10 mouse cellular contexts compared by ENCODE assay signal in genomic region chr11:118971470-118972034, GRCm38 (mm10). TPM values are rescaled to one million over a fixed set of nuclear protein-coding genes. Genes with fewer than 3 reads are reported as not detected.
DNase-seq lines count a peak whose midpoint lies in the region; ATAC-seq and TF ChIP-seq lines count a peak whose summit lies in the region.
"Had no signal": no experiment of that assay in that cellular context is flagged by ENCODE, and none has a peak within 500 bp of the region (broad histone marks: within the 10 kb centered on the region; RNA-seq: fewer than 3 reads in every experiment).

No protein-coding gene starts in this region.

- H3K4me2 ChIP-seq in kidney, embryonic 15.5 days, result no peak overlapping the region
- H3K4me2 ChIP-seq in liver, postnatal 0 days (ENCODE audit: low read depth, low read length), result no peak overlapping the region
- H3K4me2 ChIP-seq: liver, embryonic 15.5 days had no signal

- H3K27ac ChIP-seq in kidney, embryonic 15.5 days, result no peak overlapping the region
- H3K27ac ChIP-seq in liver, postnatal 0 days (ENCODE audit: low read depth), result no peak overlapping the region
- H3K27ac ChIP-seq: liver, embryonic 15.5 days had no signal

- peaks cover 6% of the 10 kb centered on the region; the same call in 1 of the 2 replicates for H3K4me1 ChIP-seq in kidney, embryonic 15.5 days
- 0 out of 2 replicates have a peak, but pooled peaks cover 4% of the 10 kb centered on the region for H3K4me1 ChIP-seq in liver, postnatal 0 days (ENCODE audit: insufficient read depth)
- H3K4me1 ChIP-seq: liver, embryonic 15.5 days had no signal

- peaks cover 43% of the 10 kb centered on the region for H3K27me3 ChIP-seq in kidney, embryonic 15.5 days
- 0 out of 2 replicates have a peak, but pooled peaks cover 4% of the 10 kb centered on the region for H3K27me3 ChIP-seq in liver, postnatal 0 days (ENCODE audit: insufficient read depth, low read length)

- peak; percentile 83 for TF ChIP-seq CTCF in liver, postnatal 0 days (IDR thresholded peaks at IDR 0.05; ENCODE audit: low read depth)

- H3K4me3 ChIP-seq in kidney, embryonic 15.5 days (replicated peaks), result no peak overlapping the region
- H3K4me3 ChIP-seq in liver, postnatal 0 days (ENCODE audit: low read depth, low read length), result no peak overlapping the region
- H3K4me3 ChIP-seq: liver, embryonic 15.5 days had no signal

- TF ChIP-seq EP300 in liver, postnatal 0 days (IDR thresholded peaks at IDR 0.05; ENCODE audit: low read depth), result no peak

- H3K9ac ChIP-seq in kidney, embryonic 15.5 days, result no peak overlapping the region
- H3K9ac ChIP-seq in liver, postnatal 0 days (replicated peaks), result no peak overlapping the region
- H3K9ac ChIP-seq: liver, embryonic 15.5 days had no signal

- ATAC-seq in kidney, embryonic 15.5 days (replicated peaks; ENCODE audit: low FRiP score), result no peak
- no peak for ATAC-seq in liver, postnatal 0 days

- no peaks in the 10 kb centered on the region for H3K36me3 ChIP-seq in kidney, embryonic 15.5 days
- no peaks in the 10 kb centered on the region for H3K36me3 ChIP-seq in liver, postnatal 0 days (replicated peaks; ENCODE audit: insufficient read depth, low read length)
- H3K36me3 ChIP-seq: liver, embryonic 15.5 days had no signal

- WGBS in kidney, embryonic 15.5 days, result 38% methylated on average over 20 of the region's 20 CpGs
- 31% methylated on average over 20 of the region's 20 CpGs for WGBS in liver, postnatal 0 days (ENCODE audit: insufficient replicate concordance)

- DNase-seq in kidney, adult 9 months, result peak; percentile 23
- peak; percentile 34 for DNase-seq in 3T3-L1 (ENCODE audit: low read depth, low spot score)
- peak; percentile 52 to 60 for DNase-seq in B cell, adult 2 months
- DNase-seq in cerebellum, adult 9-10 months, result peak; percentile 67
- peak; percentile 60 for DNase-seq in liver, postnatal 0 days
- peak; percentile 82 for DNase-seq in thymus, postnatal 4 days
- DNase-seq in urinary bladder, postnatal 4 days (ENCODE audit: low spot score in 2 of 2), result no peak

- no peaks in the 10 kb centered on the region for H3K9me3 ChIP-seq in kidney, embryonic 15.5 days (replicated peaks)
- H3K9me3 ChIP-seq in liver, postnatal 0 days (ENCODE audit: low read length), result no peaks in the 10 kb centered on the region
- H3K9me3 ChIP-seq: liver, embryonic 15.5 days had no signal

RNA-seq across cellular contexts. Expression of gene Enpp7, which starts 16.4 kb away (rescaled TPM):
- not detected in 2 replicates for polyA plus RNA-seq in kidney, embryonic 15.5 days (2015; fragmentation: Nextera tagmentation; extraction: Ambion mirVana)
- not detected in 2 replicates for polyA plus RNA-seq in liver, postnatal 0 days (2015; fragmentation: Nextera tagmentation; extraction: Ambion mirVana)
- polyA plus RNA-seq: liver, embryonic 15.5 days; stomach, embryonic 16.5 days had no signal

RNA-seq across cellular contexts. Expression of gene Cbx2, which starts 51.2 kb away (rescaled TPM):
- 38.9 and 40.7 TPM in 2 replicates for polyA plus RNA-seq in kidney, embryonic 15.5 days (2015; fragmentation: Nextera tagmentation; extraction: Ambion mirVana)
- polyA plus RNA-seq in liver, postnatal 0 days (2015; fragmentation: Nextera tagmentation; extraction: Ambion mirVana), result 1.9 and 2.0 TPM in 2 replicates

Comparison
In these comparisons a context has a peak if more than half of its experiments do, and no peak if none do; other contexts are left out.
1. DNase-seq: peak in kidney, adult 9 months (single experiment), 3T3-L1 (single experiment), B cell, adult 2 months (2 of 2), cerebellum, adult 9-10 months (single experiment), liver, postnatal 0 days (single experiment) and thymus, postnatal 4 days (single experiment); none in urinary bladder, postnatal 4 days (0 of 2).
2. RNA of gene Cbx2, which starts 51.2 kb away (polyA plus RNA-seq): 38.9 to 40.7 TPM in kidney, embryonic 15.5 days; 1.9 to 2.0 TPM in liver, postnatal 0 days; every median in the first group is over 10 times any median in the second.